Mouse (Mus musculus): Measurements from ENCODE around the gene 1810009A15Rik. TPM values are rescaled to one million over a fixed set of nuclear protein-coding genes. Genes with fewer than 3 reads are reported as not detected.
A peak's percentile ranks its signal among the peaks of the same experiment; 100 is the strongest.

1810009A15Rik gene
- 100 TPM in 2 replicates for polyA plus RNA-seq (2015; fragmentation: Nextera tagmentation; extraction: Ambion mirVana)

DNA sequence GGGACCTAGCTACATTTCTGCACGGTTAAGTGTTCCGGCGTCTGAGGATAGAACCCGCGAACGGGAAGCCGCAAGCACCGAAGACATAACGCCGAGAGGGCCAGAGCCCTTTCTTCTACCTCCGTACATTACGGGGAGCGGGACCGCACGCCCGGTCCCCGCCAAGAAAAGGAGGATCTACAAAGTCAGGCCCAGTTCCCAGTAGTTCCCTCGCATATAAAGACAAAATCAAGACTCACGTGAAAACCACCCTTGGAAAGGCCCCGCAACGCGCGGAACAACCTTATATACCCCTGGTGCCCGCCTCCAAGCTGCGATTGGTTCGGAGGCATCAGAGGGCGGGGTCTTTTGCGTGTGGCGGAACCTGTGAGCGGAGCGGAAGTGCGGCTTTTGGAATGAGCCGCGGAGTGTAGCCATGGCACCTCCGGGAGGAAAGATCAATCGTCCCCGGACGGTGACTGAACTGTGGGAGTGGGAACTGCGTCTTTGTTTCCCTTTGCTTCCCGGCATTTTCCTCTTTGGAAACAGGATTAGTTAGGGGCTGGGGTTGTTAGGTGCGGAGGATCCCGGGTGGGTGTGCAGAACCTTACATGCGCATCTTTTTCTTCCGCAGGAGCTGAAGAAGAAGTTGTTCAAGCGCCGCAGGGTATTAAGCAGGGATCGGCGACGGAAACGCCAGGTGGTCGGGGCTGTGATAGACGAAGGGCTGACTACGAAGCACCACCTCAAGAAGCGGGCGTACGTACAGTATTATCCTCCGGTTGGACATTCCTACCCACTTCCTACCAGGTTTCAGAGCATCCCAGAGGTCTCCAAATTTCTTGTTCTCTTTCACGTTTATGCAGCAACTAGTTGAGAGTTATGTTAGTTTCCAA is at the start of gene 1810009A15Rik, which contains the start of gene Gm49416:
TSS of gene 1810009A15Rik (plus strand) at position 343 of the 875 bp plus-strand sequence.
TSS of gene Gm49416 (plus strand) at position 416 of the 875 bp plus-strand sequence.
- Histone ChIP-seq H3K9me3 (replicated peaks) (no peaks in the 10 kb centered on the region), H3K27me3 (no peaks in the 10 kb centered on the region)
- under 1% methylated on average over 58 of the region's 58 CpGs for WGBS

DNA sequence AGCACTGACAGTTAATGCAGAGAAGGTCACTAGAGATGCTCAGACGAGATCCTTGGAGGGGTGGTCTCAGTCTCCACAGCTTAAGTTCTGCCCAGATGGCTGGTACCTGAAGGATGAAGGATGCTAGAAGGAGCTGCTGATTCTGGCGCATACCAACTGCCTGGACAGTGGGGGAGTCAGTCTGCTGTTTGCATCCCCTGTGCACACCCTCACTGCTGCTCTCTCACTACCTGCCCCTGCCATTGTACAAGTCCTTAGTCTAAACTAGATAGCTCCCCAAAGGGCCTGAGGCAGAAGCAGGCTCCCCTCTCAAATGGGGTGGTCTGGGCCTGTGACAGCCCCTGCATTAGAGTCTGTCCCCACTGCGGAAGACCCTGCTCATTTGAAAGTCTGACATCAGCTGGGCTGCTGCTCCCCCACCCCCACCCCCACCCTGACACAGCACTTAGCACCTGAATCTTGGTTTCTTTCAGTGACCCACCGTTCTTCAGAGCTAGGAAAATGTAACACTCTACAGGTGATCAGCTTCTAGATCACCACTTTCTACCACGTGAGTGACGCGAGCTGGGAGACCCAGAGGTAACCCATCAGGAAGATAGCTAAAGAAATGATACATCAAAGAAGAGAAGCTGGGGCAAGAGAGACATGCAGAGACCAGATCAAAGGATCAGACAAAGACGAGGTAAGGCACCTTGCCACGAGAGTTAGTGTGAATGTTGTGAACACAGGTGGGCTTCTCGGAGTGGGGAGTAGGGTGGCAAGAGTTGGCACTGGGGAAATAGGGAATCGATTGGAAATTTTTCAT is 49.3 kb upstream of the 1810009A15Rik start, which contains the start of gene Gng3:
TSS of gene Gng3 (minus strand) at position 92 of the 805 bp plus-strand sequence.
- Histone ChIP-seq H3K36me3 (peaks cover 32% of the 10 kb centered on the region), H3K27me3 (no peaks in the 10 kb centered on the region), H3K9me3 (replicated peaks) (no peaks in the 10 kb centered on the region), H3K4me1 (peaks cover 36% of the 10 kb centered on the region), H3K4me3 (replicated peaks) (peak within 1 kb of the TSS; percentile 59), H3K4me2 (peak within 1 kb of the TSS; percentile 91), H3K27ac (peak within 1 kb of the TSS; percentile 99), H3K9ac (peak within 1 kb of the TSS; percentile 75)
- ATAC-seq (replicated peaks; ENCODE audit: low FRiP score): no peak
- WGBS: 56% methylated on average over 11 of the region's 11 CpGs

More for the DNA sequence above, at the start of gene 1810009A15Rik, which contains the start of gene Gm49416:
- Histone ChIP-seq H3K4me1 (peaks cover 28% of the 10 kb centered on the region), H3K27ac (peak within 1 kb of the TSS; percentile 93), H3K9ac (peak within 1 kb of the TSS; percentile 78), H3K36me3 (peaks cover 16% of the 10 kb centered on the region), H3K4me3 (replicated peaks) (peak within 1 kb of the TSS; percentile 72), H3K4me2 (peak within 1 kb of the TSS; percentile 56)
- ATAC-seq (replicated peaks; ENCODE audit: low FRiP score): peak; percentile 94

DNA sequence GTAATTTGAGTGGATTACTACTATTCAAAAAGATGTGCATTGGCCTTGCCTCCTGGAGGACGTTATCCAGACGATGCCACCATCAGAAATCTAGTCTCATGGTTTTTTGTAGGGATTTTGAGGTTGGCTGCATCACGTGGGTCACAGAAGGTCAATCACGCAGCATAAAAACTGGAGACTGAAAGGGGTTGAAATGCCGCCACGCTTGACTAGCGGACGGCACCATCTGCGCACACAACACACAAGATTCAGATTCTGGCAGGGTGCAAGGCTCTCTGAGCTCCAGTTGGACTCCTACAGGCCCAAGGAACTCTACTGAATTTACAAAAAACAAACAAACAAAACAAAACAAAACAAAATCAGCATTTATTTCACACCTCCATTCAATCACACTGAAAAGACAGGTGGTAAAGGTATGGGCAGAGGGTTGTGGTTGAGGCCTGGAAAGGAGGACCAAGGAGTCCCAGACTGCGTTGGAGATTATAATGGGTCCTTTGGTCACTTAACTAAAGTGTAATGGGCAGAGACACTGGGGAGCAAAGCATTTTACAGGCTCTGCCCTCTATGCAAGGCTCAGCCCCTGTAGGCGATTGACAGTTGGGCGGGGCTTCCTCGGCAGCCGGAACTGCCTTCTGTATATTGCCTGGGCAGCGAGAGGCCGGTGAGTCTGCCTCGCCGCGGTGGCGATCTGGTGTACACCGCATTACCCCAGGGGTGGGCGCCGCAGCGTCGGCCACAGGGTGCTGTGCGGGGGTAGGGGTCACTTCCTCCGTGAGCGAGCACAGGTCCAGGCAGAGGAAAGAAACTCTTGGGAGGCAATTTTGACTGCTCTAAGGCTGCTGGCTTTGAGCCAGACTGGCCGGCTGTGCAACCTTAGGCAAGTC is 48.5 kb upstream of the 1810009A15Rik start:
- peak; percentile 61 for ATAC-seq (replicated peaks; ENCODE audit: low FRiP score)

DNA sequence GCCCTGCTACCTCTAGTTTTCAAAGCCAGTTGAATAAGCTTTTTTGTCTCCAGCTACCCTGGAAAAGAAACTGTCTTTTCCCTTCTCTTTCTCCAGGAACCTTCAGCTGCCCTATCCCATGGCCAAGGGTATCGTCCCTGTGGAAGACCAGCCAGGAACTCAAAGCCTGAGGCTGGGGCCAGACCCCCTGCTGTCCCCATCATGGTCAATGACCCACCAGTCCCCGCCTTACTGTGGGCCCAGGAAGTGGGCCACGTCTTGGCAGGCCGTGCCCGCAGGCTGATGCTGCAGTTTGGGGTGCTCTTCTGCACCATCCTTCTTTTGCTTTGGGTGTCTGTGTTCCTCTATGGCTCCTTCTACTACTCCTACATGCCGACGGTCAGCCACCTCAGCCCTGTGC is 47.6 kb upstream of the 1810009A15Rik start:
- 89% methylated on average over 7 of the region's 7 CpGs for WGBS
- ATAC-seq (replicated peaks; ENCODE audit: low FRiP score): no peak
- no peaks in the 10 kb centered on the region for H3K9me3 ChIP-seq (replicated peaks)
- H3K4me2 ChIP-seq: peak overlapping the region; percentile 75
- H3K27me3 ChIP-seq: no peaks in the 10 kb centered on the region
- peak overlapping the region; percentile 52; the same call in 1 of the 2 replicates for H3K27ac ChIP-seq
- H3K4me1 ChIP-seq: peaks cover 36% of the 10 kb centered on the region
- H3K36me3 ChIP-seq: peaks cover 26% of the 10 kb centered on the region
- peak overlapping the region; percentile 50 for H3K4me3 ChIP-seq (replicated peaks)
- H3K9ac ChIP-seq: peak overlapping the region; percentile 49

More for the DNA sequence above, 48.5 kb upstream of the 1810009A15Rik start:
- Histone ChIP-seq H3K4me3 (replicated peaks) (peak overlapping the region; percentile 50), H3K27me3 (no peaks in the 10 kb centered on the region), H3K9ac (peak overlapping the region; percentile 49), H3K9me3 (replicated peaks) (no peaks in the 10 kb centered on the region), H3K27ac (peak overlapping the region; percentile 52), H3K4me1 (peaks cover 36% of the 10 kb centered on the region), H3K4me2 (peak overlapping the region; percentile 75), H3K36me3 (peaks cover 26% of the 10 kb centered on the region)
- 20% methylated on average over 29 of the region's 29 CpGs for WGBS

DNA sequence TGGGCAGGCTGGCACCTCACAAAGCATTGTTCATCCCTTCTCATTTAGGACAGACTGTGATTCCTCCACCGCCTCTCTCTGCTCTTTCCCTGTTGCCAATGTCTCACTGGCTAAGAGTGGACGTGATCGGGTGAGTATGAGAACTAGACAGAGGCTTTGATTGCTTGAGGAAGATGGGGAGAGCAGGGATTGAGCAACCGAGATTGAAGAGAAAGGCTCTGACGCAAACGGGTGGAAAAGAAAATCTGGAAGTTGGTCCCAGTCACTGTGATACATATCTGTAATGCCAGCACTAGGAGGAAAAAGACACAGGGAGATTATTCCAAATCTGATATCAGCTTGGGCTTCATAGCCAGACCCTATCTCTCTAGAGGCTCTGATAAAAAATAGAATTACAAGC is 45.7 kb upstream of the 1810009A15Rik start:
- Histone ChIP-seq H3K4me3 (replicated peaks) (no peak overlapping the region), H3K4me2 (no peak overlapping the region), H3K9me3 (replicated peaks) (no peaks in the 10 kb centered on the region), H3K27ac (no peak overlapping the region), H3K27me3 (no peaks in the 10 kb centered on the region), H3K4me1 (peaks cover 32% of the 10 kb centered on the region), H3K36me3 (peaks cover 43% of the 10 kb centered on the region), H3K9ac (no peak overlapping the region)
- WGBS: 90% methylated on average over 6 of the region's 6 CpGs
- no peak for ATAC-seq (replicated peaks; ENCODE audit: low FRiP score)

DNA sequence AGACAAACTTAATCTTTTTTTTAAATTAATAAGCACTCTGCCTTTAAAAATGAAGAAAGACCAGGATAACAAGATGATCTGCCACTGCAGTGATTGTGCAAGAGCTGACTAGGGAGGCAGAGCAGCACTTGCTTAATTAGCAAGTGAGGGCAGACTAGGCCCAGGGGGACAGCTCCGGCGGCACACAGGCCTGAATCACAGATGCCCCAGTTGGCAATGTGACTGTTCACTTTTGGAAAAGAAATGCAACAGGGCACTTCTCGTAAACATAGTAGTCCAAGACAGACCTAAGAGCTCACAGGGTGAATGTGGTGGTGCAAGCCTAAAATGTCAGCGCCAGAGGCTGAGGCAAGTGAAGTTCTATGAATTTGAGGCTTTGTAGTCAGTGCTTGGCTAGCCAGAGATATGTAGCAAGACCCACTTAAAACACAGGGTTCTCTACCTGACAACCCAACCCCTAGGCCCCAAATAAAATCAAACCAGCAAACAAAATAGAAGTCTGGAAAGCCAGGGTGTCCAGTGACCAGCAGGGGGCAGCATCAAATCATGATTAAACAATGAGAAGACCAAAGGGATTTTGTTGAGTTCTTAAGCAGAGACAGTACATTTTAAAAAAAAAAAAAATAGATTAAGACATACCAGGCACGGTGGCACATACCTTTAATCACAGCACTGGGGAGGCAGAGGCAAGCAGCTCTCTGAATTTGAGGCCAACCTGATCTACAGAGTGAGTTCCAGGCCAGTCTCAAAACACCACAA is 44.1 kb upstream of the 1810009A15Rik start:
- Histone ChIP-seq H3K27me3 (no peaks in the 10 kb centered on the region), H3K4me1 (peaks cover 17% of the 10 kb centered on the region), H3K9me3 (replicated peaks) (no peaks in the 10 kb centered on the region), H3K27ac (no peak overlapping the region), H3K4me3 (replicated peaks) (no peak overlapping the region), H3K36me3 (peaks cover 50% of the 10 kb centered on the region), H3K4me2 (no peak overlapping the region), H3K9ac (no peak overlapping the region)
- no peak for ATAC-seq (replicated peaks; ENCODE audit: low FRiP score)
- WGBS: 62% methylated on average over 5 of the region's 5 CpGs

DNA sequence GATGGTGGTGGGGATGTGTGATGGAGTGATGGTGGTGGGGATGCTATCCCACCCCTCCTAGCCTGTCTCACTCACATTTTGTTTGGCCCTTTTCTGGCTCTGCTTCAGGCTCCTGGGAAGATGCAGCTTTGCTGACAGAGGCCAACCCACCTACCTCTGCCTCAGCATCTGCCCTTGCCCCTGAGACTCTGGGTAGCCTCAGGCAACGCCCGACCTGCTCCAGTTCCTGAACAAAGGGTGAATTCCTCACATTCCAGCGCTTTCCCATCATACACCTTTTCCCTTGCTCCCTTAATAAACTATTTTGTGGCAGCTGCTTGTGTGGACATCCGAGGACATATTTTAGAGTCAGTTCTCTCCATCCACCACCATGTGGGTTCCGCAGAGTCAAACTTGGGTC is 40.3 kb upstream of the 1810009A15Rik start:
- no peaks in the 10 kb centered on the region for H3K9me3 ChIP-seq (replicated peaks)
- no peaks in the 10 kb centered on the region for H3K27me3 ChIP-seq
- peaks cover 8% of the 10 kb centered on the region for H3K4me1 ChIP-seq
- no peak overlapping the region for H3K27ac ChIP-seq
- H3K4me3 ChIP-seq (replicated peaks): no peak overlapping the region
- 79% methylated on average over 5 of the region's 5 CpGs for WGBS
- no peak for ATAC-seq (replicated peaks; ENCODE audit: low FRiP score)
- H3K9ac ChIP-seq: no peak overlapping the region
- peaks cover 38% of the 10 kb centered on the region for H3K36me3 ChIP-seq
- no peak overlapping the region for H3K4me2 ChIP-seq

DNA sequence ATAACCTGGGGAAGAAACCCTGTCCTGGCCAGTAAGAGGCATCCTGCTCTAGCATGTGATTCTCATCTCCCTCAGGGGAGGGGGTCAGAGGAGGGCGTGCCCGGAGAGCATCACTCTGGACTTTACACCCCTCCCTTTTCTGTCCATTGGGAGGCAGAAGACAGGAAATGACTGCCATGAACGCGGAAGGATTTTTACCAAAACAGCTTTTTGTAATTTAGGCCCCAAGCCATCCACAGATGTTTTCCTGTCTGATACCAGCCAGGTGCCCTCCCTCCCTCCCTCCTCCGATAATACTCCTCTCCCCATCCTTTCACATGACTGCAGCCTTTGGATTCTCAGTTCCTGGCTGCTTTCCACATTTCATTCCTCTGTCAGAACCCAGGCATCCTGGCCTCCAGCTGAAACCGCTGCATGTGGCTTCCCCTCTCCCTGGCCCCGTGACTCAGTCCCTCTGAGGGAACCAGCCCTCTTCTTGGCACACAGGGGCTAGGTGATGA is 38.2 kb upstream of the 1810009A15Rik start, which contains the start of gene Lrrn4cl:
TSS of gene Lrrn4cl (plus strand) at position 367 of the 500 bp plus-strand sequence.
- H3K27me3 ChIP-seq: no peaks in the 10 kb centered on the region
- 30% methylated on average over 7 of the region's 7 CpGs for WGBS
- ATAC-seq (replicated peaks; ENCODE audit: low FRiP score): peak; percentile 78; the same call in 1 of the 2 replicates
- no peak within 1 kb of the TSS for H3K27ac ChIP-seq
- H3K4me1 ChIP-seq: peaks cover 8% of the 10 kb centered on the region
- H3K9ac ChIP-seq: 0 out of 2 replicates have a peak within 1 kb of the TSS, but pooled peaks have one; percentile 3
- peak within 1 kb of the TSS; percentile 12; the same call in 1 of the 2 replicates for H3K4me2 ChIP-seq
- H3K9me3 ChIP-seq (replicated peaks): no peaks in the 10 kb centered on the region
- no peak within 1 kb of the TSS for H3K4me3 ChIP-seq (replicated peaks)
- peaks cover 32% of the 10 kb centered on the region for H3K36me3 ChIP-seq

DNA sequence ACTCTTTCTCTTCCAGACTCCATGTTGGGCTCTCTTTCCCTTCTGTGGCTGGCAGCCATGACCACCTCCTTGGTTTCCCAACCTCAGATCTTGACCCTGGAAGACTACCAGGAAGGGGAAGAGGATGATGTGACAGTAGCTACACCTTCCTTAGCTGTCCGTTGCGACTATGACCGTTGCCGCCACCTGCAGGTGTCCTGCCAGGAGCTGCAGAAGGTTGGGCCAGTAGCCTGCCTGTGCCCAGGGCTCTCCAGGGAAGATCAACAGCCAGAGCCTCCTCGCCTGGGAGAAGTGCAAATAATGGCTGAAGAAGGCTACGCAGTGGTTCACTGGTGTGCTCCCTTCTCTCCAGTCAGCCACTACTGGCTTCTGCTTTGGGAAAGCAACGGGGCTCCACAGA is 37.0 kb upstream of the 1810009A15Rik start:
- no peaks in the 10 kb centered on the region for H3K27me3 ChIP-seq
- no peak overlapping the region for H3K9ac ChIP-seq
- peaks cover 8% of the 10 kb centered on the region for H3K4me1 ChIP-seq
- ATAC-seq (replicated peaks; ENCODE audit: low FRiP score): no peak
- no peak overlapping the region for H3K4me3 ChIP-seq (replicated peaks)
- H3K4me2 ChIP-seq: no peak overlapping the region
- peaks cover 20% of the 10 kb centered on the region for H3K36me3 ChIP-seq
- no peak overlapping the region for H3K27ac ChIP-seq
- H3K9me3 ChIP-seq (replicated peaks): no peaks in the 10 kb centered on the region
- 49% methylated on average over 7 of the region's 7 CpGs for WGBS

DNA sequence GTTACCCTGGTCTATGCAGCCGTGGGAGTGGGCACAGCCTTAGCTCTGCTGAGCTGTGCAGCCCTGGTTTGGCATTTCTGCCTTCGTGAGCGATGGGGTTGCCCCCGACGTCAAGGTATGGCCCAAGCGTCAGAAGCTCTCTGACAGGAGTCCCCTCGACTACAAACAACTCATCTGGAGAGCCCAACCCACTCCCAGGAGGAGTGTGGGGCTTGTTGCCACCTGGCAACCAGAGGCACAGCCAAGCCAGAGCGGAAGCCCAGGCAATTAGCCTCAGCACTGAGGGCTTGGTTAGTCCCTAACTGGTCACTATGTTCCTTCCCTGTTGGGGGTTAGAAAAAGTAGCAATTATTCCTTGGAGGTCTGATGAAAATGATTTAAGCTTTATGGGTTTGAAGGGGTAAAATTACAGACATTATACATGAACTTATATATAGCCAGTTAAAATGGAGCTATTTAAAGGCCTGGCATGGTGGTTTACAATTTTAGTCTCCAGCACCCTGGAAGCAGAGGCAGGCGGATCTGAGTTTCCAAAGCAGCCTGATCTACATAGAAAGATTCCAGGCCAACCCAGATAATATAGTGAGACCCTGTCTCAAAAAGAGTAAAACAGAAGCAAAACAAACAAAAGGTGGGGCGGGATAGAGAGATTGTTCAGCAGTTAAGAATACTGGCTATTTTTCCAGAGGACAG is 36.3 kb upstream of the 1810009A15Rik start:
- Histone ChIP-seq H3K9ac (no peak overlapping the region), H3K4me1 (peaks cover 8% of the 10 kb centered on the region), H3K4me3 (replicated peaks) (no peak overlapping the region), H3K27ac (no peak overlapping the region), H3K36me3 (peaks cover 13% of the 10 kb centered on the region), H3K27me3 (no peaks in the 10 kb centered on the region), H3K4me2 (no peak overlapping the region), H3K9me3 (replicated peaks) (no peaks in the 10 kb centered on the region)
- WGBS: 61% methylated on average over 10 of the region's 10 CpGs
- no peak for ATAC-seq (replicated peaks; ENCODE audit: low FRiP score)

All from kidney, embryonic 15.5 days (tissue).